Mouse (Mus musculus): ENCODE measurements around the gene Gm28041. TPM values are rescaled to one million over a fixed set of nuclear protein-coding genes. Genes with fewer than 3 reads are reported as not detected.

The Gm28041 gene
- polyA plus RNA-seq, 1 experiment from 2014 or later = not detected

DNA sequence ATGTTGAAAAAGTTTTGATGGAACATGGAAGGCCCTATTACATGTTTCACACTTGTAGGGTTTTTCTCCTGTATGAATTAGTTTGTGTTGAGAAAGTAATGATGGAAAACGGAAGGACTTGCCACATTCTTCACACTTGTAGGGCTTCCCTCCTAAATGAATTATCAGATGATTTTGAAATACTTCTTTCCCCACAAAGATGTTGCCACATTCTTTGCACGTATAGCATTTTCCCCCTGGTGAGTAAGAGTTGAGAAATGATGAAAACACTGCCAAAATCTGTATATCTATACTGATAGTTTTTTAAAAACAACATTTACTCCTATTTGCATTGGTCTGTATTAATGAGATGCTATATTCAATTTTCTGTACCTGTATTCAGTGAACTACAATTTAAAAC is 32.1 kb downstream of the Gm28041 start:
- Histone ChIP-seq H3K9ac (no peak overlapping the region), H3K4me1 (no peaks in the 10 kb centered on the region), H3K27ac (no peak overlapping the region), H3K36me3 (ENCODE audit: poor library complexity, severe bottlenecking) (no peaks in the 10 kb centered on the region), H3K27me3 (no peaks in the 10 kb centered on the region), H3K4me2 (no peak overlapping the region), H3K4me3 (no peak overlapping the region), H3K9me3 (replicated peaks) (no peaks in the 10 kb centered on the region)
- WGBS = 93% methylated on average over 2 of the region's 2 CpGs
- no peak for ATAC-seq

DNA sequence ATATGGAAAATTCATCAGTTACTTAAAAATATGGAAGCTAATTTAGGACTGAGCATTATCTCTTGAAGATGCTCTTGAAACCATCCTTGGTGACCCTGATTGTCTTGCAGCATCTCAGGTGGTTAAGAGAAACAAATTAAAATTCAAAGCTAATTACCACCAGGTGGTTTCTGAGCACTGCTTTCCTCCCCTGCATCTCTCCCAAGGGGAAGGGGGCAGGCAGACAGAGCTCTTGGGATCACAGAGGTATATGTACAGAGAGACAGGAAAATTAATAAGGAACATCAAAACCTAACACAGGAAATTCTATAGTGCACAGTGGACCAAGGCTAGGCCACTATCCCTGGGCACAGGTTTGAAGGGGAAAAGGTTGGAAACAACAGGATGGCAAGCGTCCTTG is 42.7 kb downstream of the Gm28041 start:
- ATAC-seq = peak; percentile 65
- H3K4me3 ChIP-seq = peak overlapping the region; percentile 56
- no peaks in the 10 kb centered on the region for H3K27me3 ChIP-seq
- peaks cover 4% of the 10 kb centered on the region; the same call in 1 of the 2 replicates for H3K4me1 ChIP-seq
- H3K4me2 ChIP-seq = peak overlapping the region; percentile 69
- WGBS = 71% methylated on average over 1 of the region's 1 CpGs
- no peak overlapping the region for H3K27ac ChIP-seq
- no peaks in the 10 kb centered on the region for H3K9me3 ChIP-seq (replicated peaks)
- H3K9ac ChIP-seq = peak overlapping the region; percentile 62
- no peaks in the 10 kb centered on the region for H3K36me3 ChIP-seq (ENCODE audit: poor library complexity, severe bottlenecking)

DNA sequence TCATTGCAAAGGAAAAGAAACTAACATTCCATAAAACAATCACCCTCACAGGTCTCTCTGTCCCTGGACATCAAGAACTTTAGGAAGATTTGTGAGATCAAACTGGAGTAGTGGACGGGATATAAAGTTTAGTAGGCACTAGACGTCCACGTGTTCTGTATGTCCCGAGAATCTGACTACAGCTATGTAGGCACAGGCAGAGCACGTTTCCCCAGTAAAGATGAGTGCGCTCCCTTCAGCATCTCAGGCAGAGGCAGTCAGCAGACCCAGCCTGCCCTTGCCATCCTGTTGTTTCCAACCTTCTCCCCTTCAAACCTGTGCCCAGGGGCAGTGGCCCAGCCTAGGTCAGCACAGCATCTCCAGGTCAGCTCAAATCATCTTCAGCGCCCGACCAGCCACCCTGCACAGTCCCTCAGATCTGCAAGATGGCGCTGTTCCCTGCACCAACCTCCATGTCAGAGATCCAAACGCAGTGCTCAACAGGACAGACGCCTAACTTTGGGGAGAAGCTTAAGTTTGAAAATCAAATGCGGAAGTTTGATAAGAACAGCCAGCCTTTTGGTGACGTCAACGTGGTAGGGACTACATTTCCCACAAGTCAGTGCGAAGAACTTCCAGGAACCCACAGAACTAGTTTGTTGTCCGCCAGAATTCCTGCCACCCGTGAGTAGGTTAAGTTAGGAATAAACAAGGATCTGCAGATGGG is 43.4 kb downstream of the Gm28041 start, which contains the start of gene Zfp595:
Gene Zfp595, minus strand, starts transcription at position 552 of the 706 bp plus-strand sequence.
- WGBS = 18% methylated on average over 17 of the region's 17 CpGs

DNA sequence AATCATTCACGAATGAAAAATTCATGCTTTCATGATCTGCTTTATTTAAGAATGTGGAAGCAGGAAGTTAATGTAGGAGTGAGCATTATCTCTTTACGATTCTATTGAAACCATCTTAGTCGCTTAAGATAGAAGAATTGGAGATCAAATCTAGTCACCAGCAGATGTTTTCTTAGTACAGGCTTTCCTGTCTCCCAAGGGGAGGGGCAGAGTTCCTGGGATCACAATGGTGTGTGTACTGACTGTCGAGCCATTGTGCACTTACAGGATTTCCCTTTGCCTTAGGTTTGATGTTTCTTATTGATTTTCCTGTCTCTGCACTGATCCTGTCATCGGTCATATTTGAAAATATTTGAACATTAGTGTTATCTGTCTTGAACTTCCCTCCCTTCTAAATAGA is 68.8 kb downstream of the Gm28041 start:
- Histone ChIP-seq H3K36me3 (ENCODE audit: poor library complexity, severe bottlenecking) (no peaks in the 10 kb centered on the region), H3K9me3 (replicated peaks) (no peaks in the 10 kb centered on the region; the same call in 1 of the 2 replicates), H3K27me3 (no peaks in the 10 kb centered on the region), H3K4me1 (peaks cover 10% of the 10 kb centered on the region), H3K4me3 (peak overlapping the region; percentile 69), H3K27ac (no peak overlapping the region; the same call in 1 of the 2 replicates), H3K9ac (peak overlapping the region; percentile 79; the same call in 1 of the 2 replicates), H3K4me2 (peak overlapping the region; percentile 93)
- 30% methylated on average over 5 of the region's 5 CpGs for WGBS
- peak; percentile 73 for ATAC-seq

More for the DNA sequence above, 43.4 kb downstream of the Gm28041 start, which contains the start of gene Zfp595:
- peak; percentile 94 for ATAC-seq
- Histone ChIP-seq H3K36me3 (ENCODE audit: poor library complexity, severe bottlenecking) (no peaks in the 10 kb centered on the region), H3K4me1 (peaks cover 4% of the 10 kb centered on the region; the same call in 1 of the 2 replicates), H3K9me3 (replicated peaks) (no peaks in the 10 kb centered on the region), H3K4me3 (peak within 1 kb of the TSS; percentile 56), H3K27ac (no peak within 1 kb of the TSS), H3K9ac (peak within 1 kb of the TSS; percentile 62), H3K4me2 (peak within 1 kb of the TSS; percentile 69), H3K27me3 (no peaks in the 10 kb centered on the region)

DNA sequence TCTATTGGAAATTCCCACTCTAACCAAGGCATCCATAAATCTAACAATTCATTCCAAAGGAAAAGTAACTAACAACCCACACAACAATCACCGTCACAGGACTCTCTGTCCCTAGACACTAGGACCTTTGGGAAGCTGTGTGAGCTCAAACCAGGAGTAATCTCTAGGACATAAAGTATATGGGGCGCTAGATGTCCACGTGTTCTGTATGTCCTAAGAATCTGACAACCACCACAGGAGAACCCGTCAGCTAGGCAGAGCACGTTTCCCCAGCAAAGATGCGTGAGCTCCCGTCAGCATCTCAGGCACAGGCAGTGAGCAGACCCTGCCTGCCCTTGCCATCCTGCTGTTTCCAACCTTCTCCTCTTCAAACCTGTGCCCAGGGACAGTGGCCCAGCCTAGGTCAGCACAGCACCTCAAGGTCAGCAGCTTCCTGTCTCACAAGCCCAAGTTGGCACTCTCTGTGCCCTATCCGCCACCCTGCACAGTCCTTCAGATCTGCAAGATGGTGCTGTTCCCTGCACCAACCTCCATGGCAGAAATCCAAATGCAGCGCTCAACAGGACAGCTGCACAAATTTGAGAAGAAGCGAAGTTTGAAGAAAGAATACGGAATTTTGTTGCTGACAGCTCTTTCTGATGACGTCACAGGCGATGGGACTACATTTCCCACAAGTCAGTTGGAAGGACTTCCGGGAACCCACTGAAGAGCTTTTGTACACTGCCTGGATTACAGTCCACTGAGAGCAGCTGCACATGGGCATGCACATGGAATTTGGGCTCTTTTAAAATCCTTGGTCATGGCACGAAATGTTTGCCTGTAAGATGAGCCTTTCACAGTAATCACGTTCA is 69.5 kb downstream of the Gm28041 start, which contains the start of gene Zfp457:
Gene Zfp457, minus strand, starts transcription at position 664 of the 851 bp plus-strand sequence.
- peak within 1 kb of the TSS; percentile 69 for H3K4me3 ChIP-seq
- peak within 1 kb of the TSS; percentile 93 for H3K4me2 ChIP-seq
- peak within 1 kb of the TSS; percentile 79 for H3K9ac ChIP-seq
- 11% methylated on average over 16 of the region's 16 CpGs for WGBS
- ATAC-seq = peak; percentile 100
- no peak within 1 kb of the TSS; the same call in 1 of the 2 replicates for H3K27ac ChIP-seq
- H3K36me3 ChIP-seq (ENCODE audit: poor library complexity, severe bottlenecking) = no peaks in the 10 kb centered on the region
- peaks cover 10% of the 10 kb centered on the region for H3K4me1 ChIP-seq
- no peaks in the 10 kb centered on the region for H3K27me3 ChIP-seq
- no peaks in the 10 kb centered on the region for H3K9me3 ChIP-seq (replicated peaks)

Other genes starting within 250 kb of the Gm28041 start
- 5.0 and 6.4 TPM in 2 replicates for gene Rsl1, start 202.6 kb downstream of the Gm28041 start, polyA plus RNA-seq (2015; fragmentation: Nextera tagmentation; extraction: Ambion mirVana)
- gene Zfp455, start 181.2 kb downstream of the Gm28041 start, polyA plus RNA-seq (2015; fragmentation: Nextera tagmentation; extraction: Ambion mirVana) = 2.8 and 3.6 TPM in 2 replicates
- 3.2 and 3.7 TPM in 2 replicates for gene Zfp458, start 97.3 kb downstream of the Gm28041 start, polyA plus RNA-seq (2015; fragmentation: Nextera tagmentation; extraction: Ambion mirVana)
- 0.87 and 1.00 TPM in 2 replicates for gene Zfp457, start 69.2 kb downstream of the Gm28041 start, polyA plus RNA-seq (2015; fragmentation: Nextera tagmentation; extraction: Ambion mirVana)
- 1.5 and 1.6 TPM in 2 replicates for gene Zfp595, start 43.2 kb downstream of the Gm28041 start, polyA plus RNA-seq (2015; fragmentation: Nextera tagmentation; extraction: Ambion mirVana)
- 0.88 TPM in 1 of 2 replicates, not detected in the other for gene Gm28044, start 15.2 kb downstream of the Gm28041 start, polyA plus RNA-seq (2015; fragmentation: Nextera tagmentation; extraction: Ambion mirVana)
- gene Zfp953, start 15.1 kb downstream of the Gm28041 start, polyA plus RNA-seq (2015; fragmentation: Nextera tagmentation; extraction: Ambion mirVana) = 0.55 and 0.70 TPM in 2 replicates
- gene Zfp456, start 77 bp upstream of the Gm28041 start, polyA plus RNA-seq (2015; fragmentation: Nextera tagmentation; extraction: Ambion mirVana) = 0.34 and 0.44 TPM in 2 replicates
- 3.2 and 5.2 TPM in 2 replicates for gene Zfp429, start 24.1 kb upstream of the Gm28041 start, polyA plus RNA-seq (2015; fragmentation: Nextera tagmentation; extraction: Ambion mirVana)
- gene Zfp459, start 45.7 kb upstream of the Gm28041 start, polyA plus RNA-seq (2015; fragmentation: Nextera tagmentation; extraction: Ambion mirVana) = 0.59 and 0.64 TPM in 2 replicates
- 4.7 and 5.8 TPM in 2 replicates for gene Zfp874a, start 75.9 kb upstream of the Gm28041 start, polyA plus RNA-seq (2015; fragmentation: Nextera tagmentation; extraction: Ambion mirVana)
- 1.7 TPM in 2 replicates for gene Zfp874b, start 108.5 kb upstream of the Gm28041 start, polyA plus RNA-seq (2015; fragmentation: Nextera tagmentation; extraction: Ambion mirVana)
- gene Zfp58, start 124.8 kb upstream of the Gm28041 start, polyA plus RNA-seq (2015; fragmentation: Nextera tagmentation; extraction: Ambion mirVana) = 13.9 TPM in 2 replicates
- gene Gm26965, start 150.4 kb upstream of the Gm28041 start, polyA plus RNA-seq (2015; fragmentation: Nextera tagmentation; extraction: Ambion mirVana) = not detected in 2 replicates
- 34.3 and 36.7 TPM in 2 replicates for gene Zfp87, start 150.4 kb upstream of the Gm28041 start, polyA plus RNA-seq (2015; fragmentation: Nextera tagmentation; extraction: Ambion mirVana)
- gene Zfp748, start 178.1 kb upstream of the Gm28041 start, polyA plus RNA-seq (2015; fragmentation: Nextera tagmentation; extraction: Ambion mirVana) = 14.0 and 16.8 TPM in 2 replicates
- gene Zfp729b, start 234.0 kb upstream of the Gm28041 start, polyA plus RNA-seq (2015; fragmentation: Nextera tagmentation; extraction: Ambion mirVana) = 4.4 and 5.1 TPM in 2 replicates

Data from forebrain, embryonic 13.5 days (tissue).